Mouse (Mus musculus) midbrain, embryonic 11.5 days (tissue): ENCODE measurements around the gene Ifna5. TPM values are rescaled to one million over a fixed set of nuclear protein-coding genes. Genes with fewer than 3 reads are reported as not detected.
"Not testable (repeated sequence)": the region's sequence is repeated elsewhere in the genome, so short reads cannot be mapped to it uniquely, and the experiment has no call there.

Source experiments
- ATAC-seq: fragments of 200-750 bp; cut with Nextera tagmentation; 2 replicates; pipeline ENCODE4 v1.8.0; 2017; ENCODE audit warnings: moderate TSS enrichment, moderate library complexity; ENCODE audit not compliant: low FRiP score
- DNase-seq: peaks from one replicate; pipeline ENCODE4 v3.0.0; 2015; ENCODE audit warnings: low spot score; ENCODE audit errors: missing footprints
- H3K27ac ChIP-seq: fragments of 300-500 bp; sonication (generic); 2 replicates; pipeline ENCODE4 v1.5.1; 2014; ENCODE audit warnings: low read depth, low read length
- H3K27me3 ChIP-seq: fragments of 300-500 bp; sonication (generic); 2 replicates; pipeline ENCODE4 v1.6.1; 2014; ENCODE audit warnings: mild to moderate bottlenecking, low read length, moderate library complexity, mixed read lengths; ENCODE audit not compliant: control insufficient read depth, insufficient read depth
- H3K36me3 ChIP-seq: fragments of 300-500 bp; sonication (generic); 2 replicates; pipeline ENCODE4 v1.6.1; 2014; ENCODE audit warnings: mild to moderate bottlenecking, low read length, moderate library complexity, mixed read lengths; ENCODE audit not compliant: control insufficient read depth, insufficient read depth
- H3K4me1 ChIP-seq: fragments of 300-500 bp; sonication (generic); 2 replicates; pipeline ENCODE4 v1.6.1; 2014; ENCODE audit warnings: low read length; ENCODE audit not compliant: control insufficient read depth, insufficient read depth
- H3K4me2 ChIP-seq: fragments of 300-500 bp; sonication (generic); 2 replicates; pipeline ENCODE4 v1.6.1; 2014; ENCODE audit warnings: mild to moderate bottlenecking, moderate library complexity
- H3K4me3 ChIP-seq: fragments of 300-500 bp; sonication (generic); 2 replicates; pipeline ENCODE4 v1.5.1; 2014; ENCODE audit warnings: low read depth, low read length
- H3K9ac ChIP-seq: fragments of 300-500 bp; sonication (generic); 2 replicates; pipeline ENCODE4 v1.6.1; 2014; ENCODE audit warnings: low read length
- H3K9me3 ChIP-seq: fragments of 300-500 bp; sonication (generic); 2 replicates; pipeline ENCODE4 v1.6.1; 2016; ENCODE audit warnings: low read length; ENCODE audit not compliant: control insufficient read depth
- WGBS: fragments of 180-500 bp; shearing (Covaris S2); extraction: QIAGEN DNeasy Blood & Tissue Kit; methylation state at CpG from one replicate; pipeline ENCODE4 v1.1.7; 2014; 5-methylcytosine and 5-hydroxymethylcytosine counted together
- polyA plus RNA-seq: library from polyadenylated mRNA; unstranded; fragments of >200 nt; fragmentation: Nextera tagmentation; extraction: Ambion mirVana; gene quantifications from 2 replicates; pipeline ENCODE4 v1.2.1, GENCODE M21; 2014

Ifna5 gene
- polyA plus RNA-seq, result not detected in 2 replicates

GRCm38 (mm10) chr4:88835225-88835624, at the start of gene Ifna5:
TSS of gene Ifna5 (plus strand) at chr4:88835525.
- H3K36me3 ChIP-seq, H3K4me3 ChIP-seq, H3K4me1 ChIP-seq, H3K9ac ChIP-seq, ATAC-seq, H3K9me3 ChIP-seq, DNase-seq, H3K27me3 ChIP-seq, H3K4me2 ChIP-seq, H3K27ac ChIP-seq: not testable (repeated sequence)
- 64% methylated on average over 1 of the region's 1 CpGs for WGBS

DNA sequence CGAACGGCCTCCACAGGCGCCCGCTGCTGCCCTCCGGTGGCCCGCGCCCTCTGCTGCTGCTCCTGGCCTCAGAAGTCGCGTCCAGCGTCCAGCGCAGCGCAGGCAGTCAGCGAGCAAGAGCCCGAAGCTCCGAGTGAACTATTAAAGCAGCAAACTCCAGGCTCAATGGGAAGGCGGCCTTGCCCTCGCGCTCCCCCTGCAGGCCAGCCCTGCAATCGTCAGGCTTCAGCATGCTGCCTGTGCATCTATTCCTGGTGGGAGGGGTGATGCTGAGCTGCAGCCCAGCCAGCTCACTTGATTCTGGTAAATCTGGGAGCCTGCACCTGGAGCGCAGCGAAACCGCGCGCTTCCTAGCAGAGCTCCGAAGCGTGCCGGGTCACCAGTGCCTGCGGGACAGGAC, 46.9 kb upstream of the Ifna5 start, which contains the start of gene Gm13277:
TSS of gene Gm13277 (plus strand) at position 231 of the 400 bp plus-strand sequence.
- H3K4me1 ChIP-seq, H3K27me3 ChIP-seq, H3K27ac ChIP-seq, H3K36me3 ChIP-seq, H3K9me3 ChIP-seq, ATAC-seq, DNase-seq, H3K4me3 ChIP-seq, H3K4me2 ChIP-seq, H3K9ac ChIP-seq: not testable (repeated sequence)
- 0% methylated on average over 1 of the region's 28 CpGs for WGBS

DNA sequence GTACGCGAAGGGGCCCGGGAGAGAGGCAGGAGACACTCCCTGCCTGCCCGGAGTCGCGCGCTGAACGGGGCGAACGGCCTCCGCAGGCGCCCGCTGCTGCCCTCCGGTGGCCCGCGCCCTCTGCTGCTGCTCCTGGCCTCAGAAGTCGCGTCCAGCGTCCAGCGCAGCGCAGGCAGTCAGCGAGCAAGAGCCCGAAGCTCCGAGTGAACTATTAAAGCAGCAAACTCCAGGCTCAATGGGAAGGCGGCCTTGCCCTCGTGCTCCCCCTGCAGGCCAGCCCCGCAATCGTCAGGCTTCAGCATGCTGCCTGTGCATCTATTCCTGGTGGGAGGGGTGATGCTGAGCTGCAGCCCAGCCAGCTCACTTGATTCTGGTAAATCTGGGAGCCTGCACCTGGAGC, 44.1 kb upstream of the Ifna5 start, which contains the start of gene Gm13278:
TSS of gene Gm13278 (plus strand) at position 301 of the 400 bp plus-strand sequence.
- not testable (repeated sequence) for H3K4me3 ChIP-seq, ATAC-seq, H3K27me3 ChIP-seq, H3K9ac ChIP-seq, DNase-seq, H3K27ac ChIP-seq, H3K4me1 ChIP-seq, H3K9me3 ChIP-seq, H3K4me2 ChIP-seq, H3K36me3 ChIP-seq
- no CpG with 5 or more reads among the region's 28 CpGs for WGBS

DNA sequence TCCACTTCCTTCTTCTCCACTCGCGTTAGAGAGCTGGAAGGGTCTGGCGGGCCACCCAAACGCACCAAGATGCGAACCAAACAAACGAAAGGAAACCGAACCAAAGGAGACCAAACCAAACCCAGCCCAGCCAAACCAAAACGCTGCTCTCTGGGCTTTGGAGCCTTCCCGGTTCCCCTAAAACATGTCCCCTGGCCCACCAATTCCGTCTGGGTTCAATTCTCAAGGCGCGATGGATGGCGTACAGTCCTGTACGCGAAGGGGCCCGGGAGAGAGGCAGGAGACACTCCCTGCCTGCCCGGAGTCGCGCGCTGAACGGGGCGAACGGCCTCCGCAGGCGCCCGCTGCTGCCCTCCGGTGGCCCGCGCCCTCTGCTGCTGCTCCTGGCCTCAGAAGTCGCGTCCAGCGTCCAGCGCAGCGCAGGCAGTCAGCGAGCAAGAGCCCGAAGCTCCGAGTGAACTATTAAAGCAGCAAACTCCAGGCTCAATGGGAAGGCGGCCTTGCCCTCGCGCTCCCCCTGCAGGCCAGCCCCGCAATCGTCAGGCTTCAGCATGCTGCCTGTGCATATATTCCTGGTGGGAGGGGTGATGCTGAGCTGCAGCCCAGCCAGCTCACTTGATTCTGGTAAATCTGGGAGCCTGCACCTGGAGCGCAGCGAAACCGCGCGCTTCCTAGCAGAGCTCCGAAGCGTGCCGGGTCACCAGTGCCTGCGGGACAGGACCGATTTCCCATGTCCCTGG, 41.2 kb upstream of the Ifna5 start, which contains the start of gene Gm13275:
TSS of gene Gm13275 (plus strand) at position 552 of the 740 bp plus-strand sequence.
- not testable (repeated sequence) for H3K4me2 ChIP-seq, H3K36me3 ChIP-seq, H3K4me3 ChIP-seq, H3K4me1 ChIP-seq, ATAC-seq, H3K27me3 ChIP-seq, H3K27ac ChIP-seq, H3K9me3 ChIP-seq, H3K9ac ChIP-seq, DNase-seq
- WGBS, result 0% methylated on average over 5 of the region's 52 CpGs

DNA sequence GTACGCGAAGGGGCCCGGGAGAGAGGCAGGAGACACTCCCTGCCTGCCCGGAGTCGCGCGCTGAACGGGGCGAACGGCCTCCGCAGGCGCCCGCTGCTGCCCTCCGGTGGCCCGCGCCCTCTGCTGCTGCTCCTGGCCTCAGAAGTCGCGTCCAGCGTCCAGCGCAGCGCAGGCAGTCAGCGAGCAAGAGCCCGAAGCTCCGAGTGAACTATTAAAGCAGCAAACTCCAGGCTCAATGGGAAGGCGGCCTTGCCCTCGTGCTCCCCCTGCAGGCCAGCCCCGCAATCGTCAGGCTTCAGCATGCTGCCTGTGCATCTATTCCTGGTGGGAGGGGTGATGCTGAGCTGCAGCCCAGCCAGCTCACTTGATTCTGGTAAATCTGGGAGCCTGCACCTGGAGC, 38.2 kb upstream of the Ifna5 start, which contains the start of gene Gm13279:
TSS of gene Gm13279 (plus strand) at position 301 of the 400 bp plus-strand sequence.
- not testable (repeated sequence) for H3K9ac ChIP-seq, H3K4me1 ChIP-seq, DNase-seq, H3K27me3 ChIP-seq, H3K4me2 ChIP-seq, H3K27ac ChIP-seq, H3K9me3 ChIP-seq, H3K4me3 ChIP-seq, ATAC-seq, H3K36me3 ChIP-seq
- no CpG with 5 or more reads among the region's 28 CpGs for WGBS

GRCm38 (mm10) chr4:88799365-88799764, 36.0 kb upstream of the Ifna5 start, which contains the start of gene Gm13285:
TSS of gene Gm13285 (plus strand) at chr4:88799665.
- H3K4me3 ChIP-seq, H3K9ac ChIP-seq, ATAC-seq, DNase-seq, H3K27me3 ChIP-seq, H3K36me3 ChIP-seq, H3K27ac ChIP-seq, H3K4me2 ChIP-seq, H3K4me1 ChIP-seq, H3K9me3 ChIP-seq: not testable (repeated sequence)
- WGBS, result 7% methylated on average over 3 of the region's 7 CpGs

- WGBS, result no CpG with 5 or more reads among the region's 29 CpGs
- not testable (repeated sequence) for H3K27ac ChIP-seq, H3K27me3 ChIP-seq, DNase-seq, H3K9me3 ChIP-seq, H3K4me3 ChIP-seq, H3K9ac ChIP-seq, H3K36me3 ChIP-seq, H3K4me1 ChIP-seq, H3K4me2 ChIP-seq, ATAC-seq
Measured at GRCm38 (mm10) chr4:88802954-88803353, 32.4 kb upstream of the Ifna5 start, which contains the start of gene Gm13287. TSS of gene Gm13287 (plus strand) at chr4:88803254.

GRCm38 (mm10) chr4:88805231-88805630, 30.1 kb upstream of the Ifna5 start, which contains the start of gene Gm13288:
TSS of gene Gm13288 (plus strand) at chr4:88805531.
- not testable (repeated sequence) for H3K4me3 ChIP-seq, H3K27me3 ChIP-seq, H3K9me3 ChIP-seq, H3K4me1 ChIP-seq, H3K4me2 ChIP-seq, ATAC-seq, H3K36me3 ChIP-seq, H3K27ac ChIP-seq, H3K9ac ChIP-seq, DNase-seq
- WGBS, result no CpG with 5 or more reads among the region's 8 CpGs

GRCm38 (mm10) chr4:88805761-88806160, 29.6 kb upstream of the Ifna5 start:
- H3K27me3 ChIP-seq, H3K36me3 ChIP-seq, ATAC-seq, H3K4me1 ChIP-seq, DNase-seq, H3K9me3 ChIP-seq, H3K27ac ChIP-seq, H3K9ac ChIP-seq, H3K4me3 ChIP-seq, H3K4me2 ChIP-seq: not testable (repeated sequence)
- 0% methylated on average over 11 of the region's 34 CpGs for WGBS
